Mouse (Mus musculus) gastrocnemius, adult 8-10 months (tissue): ENCODE results near the gene Kcnj14. TPM values are rescaled to one million over a fixed set of nuclear protein-coding genes. Genes with fewer than 3 reads are reported as not detected.

Experiments used
- DNase-seq, 2 experiments: peaks; one replicate each; pipeline ENCODE4 v3.0.0; 2022; ENCODE audit warnings: low spot score in 2 of 2
- total RNA-seq, 4 experiments: library from RNA; stranded (reverse); gene quantifications; 2 replicates each; pipeline ENCODE4 v1.2.4; 2022

The Kcnj14 gene
- total RNA-seq, 4 experiments from 2014 or later = 0.11 to 0.29 TPM; not detected in 2

DNA sequence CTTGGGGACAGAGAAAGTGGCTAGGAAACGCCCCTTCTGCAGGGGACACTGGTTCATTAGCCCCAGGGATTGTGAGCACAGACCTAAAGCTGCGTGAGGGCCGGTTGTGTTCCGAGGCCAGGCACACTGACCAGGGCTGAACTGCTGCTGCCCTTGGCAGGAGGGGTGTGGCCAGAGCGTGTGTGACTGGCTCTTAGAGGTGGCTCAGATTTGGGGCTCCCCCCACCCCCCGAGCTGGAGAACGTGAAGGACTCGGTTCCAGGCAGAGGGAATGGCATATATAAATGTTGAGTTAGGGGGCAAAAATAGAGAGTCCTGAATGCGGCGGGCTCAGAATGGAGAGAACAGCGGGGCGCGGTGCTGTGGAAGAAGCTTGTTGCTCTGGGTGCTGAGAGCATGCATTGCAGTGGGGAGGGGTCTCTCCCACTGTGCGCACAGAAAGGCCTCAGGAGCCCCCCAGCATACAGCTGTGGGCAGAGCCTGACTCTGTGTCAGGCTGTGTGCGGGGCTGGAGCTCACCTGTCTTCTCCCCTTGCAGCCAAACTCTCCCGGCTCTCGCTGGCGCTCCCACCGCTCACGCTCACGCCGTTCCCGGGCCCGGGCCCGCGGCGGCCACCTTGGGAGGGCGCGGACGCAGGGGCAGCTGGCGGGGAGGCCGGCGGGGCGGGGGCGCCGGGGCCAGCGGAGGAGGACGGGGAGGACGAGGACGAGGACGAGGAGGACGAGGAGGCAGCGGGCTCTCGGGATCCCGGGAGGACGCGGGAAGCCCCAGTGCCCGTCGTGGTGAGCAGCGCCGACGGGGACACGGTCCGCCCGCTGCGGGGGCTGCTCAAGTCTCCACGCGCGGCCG is 26.7 kb downstream of the Kcnj14 start:
- DNase-seq = no peak

- DNase-seq = no peak
Measured at GRCm38 (mm10) chr7:45796950-45797349, 27.6 kb downstream of the Kcnj14 start.

DNA sequence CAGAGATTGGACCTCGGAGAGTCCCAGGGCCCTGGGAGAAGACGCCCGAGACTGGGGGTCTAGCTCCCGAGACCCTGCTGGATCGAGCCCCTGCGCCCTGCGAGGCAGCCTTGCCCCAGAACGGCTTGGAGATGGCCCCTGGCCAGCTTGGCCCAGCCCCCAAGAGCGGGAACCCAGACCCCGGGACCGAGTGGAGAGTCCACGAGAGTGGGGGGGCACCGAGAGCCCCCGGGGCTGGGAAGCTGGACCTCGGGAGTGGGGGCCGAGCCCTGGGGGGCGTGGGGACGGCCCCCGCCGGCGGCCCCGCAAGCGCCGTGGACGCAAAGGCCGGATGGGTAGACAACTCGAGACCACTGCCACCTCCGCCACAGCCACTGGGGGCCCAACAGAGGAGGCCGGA is 29.6 kb downstream of the Kcnj14 start:
- no peak for DNase-seq

DNA sequence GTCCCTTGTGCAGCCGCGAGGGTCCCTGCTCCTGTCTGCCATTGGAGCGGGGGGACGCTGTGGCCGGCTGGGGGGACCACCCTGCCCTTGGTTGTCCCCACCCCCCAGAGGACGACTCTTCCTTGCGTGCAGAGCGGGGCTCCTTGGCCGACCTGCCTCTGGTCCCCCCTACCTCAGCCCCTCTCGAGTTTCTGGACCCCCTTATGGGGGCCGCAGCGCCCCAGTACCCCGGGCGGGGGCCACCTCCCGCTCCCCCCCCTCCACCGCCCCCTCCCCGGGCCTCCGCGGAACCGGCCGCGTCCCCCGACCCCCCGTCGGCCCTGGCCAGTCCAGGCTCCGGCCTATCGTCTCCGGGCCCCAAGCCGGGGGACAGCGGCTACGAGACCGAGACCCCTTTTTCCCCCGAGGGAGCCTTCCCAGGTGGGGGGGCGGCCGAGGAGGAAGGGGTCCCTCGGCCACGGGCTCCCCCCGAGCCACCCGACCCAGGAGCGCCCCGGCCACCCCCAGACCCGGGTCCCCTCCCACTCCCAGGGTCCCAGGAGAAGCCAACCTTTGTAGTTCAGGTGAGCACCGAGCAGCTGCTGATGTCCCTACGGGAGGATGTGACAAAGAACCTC is 30.5 kb downstream of the Kcnj14 start:
- no peak for DNase-seq

GRCm38 (mm10) chr7:45793240-45793639 is 31.3 kb downstream of the Kcnj14 start:
- DNase-seq = no peak

- DNase-seq = no peak
Measured at GRCm38 (mm10) chr7:45791756-45792490, 32.7 kb downstream of the Kcnj14 start.

GRCm38 (mm10) chr7:45790721-45791120 is 33.9 kb downstream of the Kcnj14 start:
- no peak for DNase-seq

DNA sequence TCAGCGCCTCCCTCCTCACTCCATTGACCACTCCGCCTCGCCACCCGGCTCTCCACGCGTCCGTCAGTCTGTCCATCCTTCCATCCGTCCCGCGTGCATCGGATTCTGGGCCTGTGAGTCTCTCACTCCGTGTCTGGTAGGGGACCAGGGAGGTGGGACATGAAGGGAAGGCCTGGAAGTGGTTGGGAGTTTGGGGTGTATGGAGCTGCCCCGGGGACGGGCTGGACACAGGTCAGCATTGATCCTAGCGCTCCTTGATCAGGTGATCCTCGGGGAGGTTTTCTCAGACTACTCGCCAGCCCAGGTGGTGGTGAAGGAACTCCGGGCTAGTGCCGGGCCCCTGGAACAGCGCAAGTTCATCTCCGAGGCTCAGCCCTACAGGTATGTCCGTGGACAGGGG is 36.9 kb downstream of the Kcnj14 start:
- DNase-seq = no peak

- DNase-seq = no peak
Measured at GRCm38 (mm10) chr7:45786661-45787413, 37.7 kb downstream of the Kcnj14 start.

DNA sequence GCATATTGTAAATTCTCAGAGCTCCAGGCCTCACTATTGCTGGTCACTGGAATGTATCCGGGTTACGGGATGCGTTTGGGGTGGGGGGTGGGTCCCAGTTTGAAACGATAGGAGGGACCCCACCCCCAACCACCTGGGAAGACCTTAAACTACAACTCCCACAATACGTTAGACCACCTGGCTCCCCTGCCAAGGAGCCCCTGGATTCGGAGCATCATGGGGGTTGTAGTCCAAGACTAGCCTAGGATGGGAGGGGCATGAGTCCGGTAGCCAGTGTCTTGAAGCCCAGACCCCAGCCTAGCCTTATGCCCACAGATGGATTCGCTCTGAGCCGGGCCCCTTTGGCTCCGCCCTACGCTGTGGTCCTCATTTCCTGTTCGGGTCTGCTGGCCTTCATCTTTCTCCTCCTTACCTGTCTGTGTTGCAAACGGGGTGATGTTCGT is 38.4 kb downstream of the Kcnj14 start:
- DNase-seq = no peak

- no peak for DNase-seq
Measured at GRCm38 (mm10) chr7:45785388-45786135, 39.0 kb downstream of the Kcnj14 start.

DNA sequence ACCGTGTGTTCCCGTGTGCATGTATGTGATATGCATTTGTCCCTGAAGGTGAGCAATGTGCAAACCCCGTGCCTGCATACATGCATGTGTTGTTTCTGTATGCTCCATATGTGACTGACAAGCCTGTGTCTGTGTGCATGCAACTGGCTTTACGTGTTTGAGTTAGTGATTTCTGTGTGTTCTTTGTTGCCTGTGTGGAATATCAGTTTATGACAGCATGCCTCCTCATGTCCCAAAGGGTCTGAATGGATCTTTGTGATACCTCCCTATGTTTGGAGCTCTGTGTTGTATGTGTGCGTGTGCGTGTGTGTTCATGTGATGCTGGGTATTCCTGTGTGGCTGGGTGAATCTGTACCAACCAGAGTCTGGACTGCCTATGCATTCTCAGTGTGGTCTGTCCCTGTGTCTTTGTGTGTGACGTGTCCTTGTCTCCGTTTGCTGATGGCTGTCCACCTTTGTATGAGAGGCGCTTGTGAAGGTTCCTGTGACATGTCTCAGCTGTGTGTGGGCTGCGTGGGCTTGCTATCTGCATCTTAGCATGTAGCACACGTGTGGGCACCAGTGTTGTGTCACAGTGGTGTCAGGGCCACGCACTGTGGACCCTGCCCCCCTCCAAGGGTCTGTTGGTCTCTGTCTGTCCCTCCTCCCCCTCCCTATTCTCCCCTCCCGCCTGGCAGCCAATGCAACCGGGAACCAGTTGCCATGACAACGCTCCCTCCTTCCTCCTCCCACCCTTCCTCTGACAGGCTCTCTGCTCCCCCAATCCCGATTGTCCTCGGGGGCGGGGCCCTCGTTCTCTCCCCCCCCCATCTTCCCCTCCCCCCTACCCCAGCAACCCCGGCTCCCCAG is 39.8 kb downstream of the Kcnj14 start, which contains the start of gene Sult2b1:
Gene Sult2b1 (minus strand): TSS at position 146 of the 849 bp plus-strand sequence.
- DNase-seq = no peak

DNA sequence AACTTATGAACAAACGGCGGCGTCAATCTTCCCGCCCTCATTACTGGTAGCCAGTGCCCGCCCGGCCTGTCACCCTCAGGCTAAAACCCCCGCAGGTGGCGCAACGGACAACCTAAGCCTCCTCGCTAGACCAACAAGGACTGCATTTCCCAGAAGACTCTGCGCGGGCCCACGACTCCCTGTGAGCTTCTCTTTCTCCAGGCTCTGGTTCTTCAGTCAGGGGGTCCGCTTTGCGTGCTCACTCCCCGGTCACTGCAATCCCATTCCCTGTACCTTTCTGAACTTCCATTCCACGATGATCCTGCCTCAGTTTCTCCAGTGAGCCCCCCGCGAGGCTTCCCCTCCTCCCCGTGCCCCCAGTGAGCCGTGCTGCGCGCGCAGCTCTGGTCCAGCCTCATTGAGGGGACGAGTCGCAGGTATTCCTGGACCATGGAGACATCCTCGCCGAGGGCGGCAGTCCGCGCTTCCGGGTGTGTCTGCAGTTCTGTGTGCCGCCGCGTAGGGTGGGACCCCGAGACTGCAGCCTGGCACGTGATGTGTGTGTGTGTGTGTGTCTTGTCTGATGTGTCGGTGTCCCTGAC is 41.0 kb downstream of the Kcnj14 start, which contains the start of gene Lmtk3:
Gene Lmtk3 (plus strand): TSS at position 228 of the 581 bp plus-strand sequence.
- peak in 1 of 2 experiments; percentile 24 for DNase-seq

GRCm38 (mm10) chr7:45782271-45782670 is 42.3 kb downstream of the Kcnj14 start:
- DNase-seq = no peak

- DNase-seq = no peak
Measured at GRCm38 (mm10) chr7:45779081-45779641, 45.4 kb downstream of the Kcnj14 start.

DNA sequence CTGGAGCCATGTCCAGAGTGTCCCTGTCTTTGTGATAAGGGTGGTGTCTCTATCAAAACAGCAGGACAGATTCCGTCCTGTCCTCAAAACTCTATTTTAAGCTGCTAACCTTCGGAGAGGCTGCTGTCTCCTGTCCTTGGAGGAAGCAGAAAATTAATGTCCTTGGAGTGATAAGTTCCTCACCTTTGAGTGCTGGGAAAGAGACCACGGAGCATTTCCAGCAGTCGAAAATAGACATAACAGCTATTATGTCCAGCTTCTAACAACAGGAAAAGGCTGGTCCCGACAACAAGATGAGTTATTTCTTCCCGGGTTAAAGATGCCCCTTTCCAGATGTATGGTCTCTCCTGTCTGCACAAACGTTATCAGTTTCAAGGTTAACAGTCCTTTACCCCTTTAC is 49.3 kb downstream of the Kcnj14 start:
- no peak for DNase-seq

DNA sequence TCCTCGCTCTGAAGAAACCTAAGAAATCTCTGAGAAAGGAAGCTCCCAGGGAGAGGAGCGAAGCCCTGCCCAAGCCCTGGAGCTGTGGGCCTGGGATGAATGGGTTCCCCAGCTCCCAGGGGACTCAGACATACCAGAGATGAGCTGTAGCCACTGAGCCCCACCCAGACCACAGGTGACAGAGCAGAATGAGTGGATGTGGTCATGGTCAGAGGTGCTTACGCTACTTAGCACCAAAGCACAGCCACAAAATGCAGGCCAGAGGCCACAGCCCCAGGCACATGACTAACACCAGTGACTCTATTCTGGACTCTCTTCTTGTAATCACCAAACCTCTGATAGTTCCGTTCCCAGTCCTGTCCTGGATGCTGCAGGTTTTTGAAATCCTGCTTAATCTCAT is 53.5 kb downstream of the Kcnj14 start:
- no peak for DNase-seq

DNA sequence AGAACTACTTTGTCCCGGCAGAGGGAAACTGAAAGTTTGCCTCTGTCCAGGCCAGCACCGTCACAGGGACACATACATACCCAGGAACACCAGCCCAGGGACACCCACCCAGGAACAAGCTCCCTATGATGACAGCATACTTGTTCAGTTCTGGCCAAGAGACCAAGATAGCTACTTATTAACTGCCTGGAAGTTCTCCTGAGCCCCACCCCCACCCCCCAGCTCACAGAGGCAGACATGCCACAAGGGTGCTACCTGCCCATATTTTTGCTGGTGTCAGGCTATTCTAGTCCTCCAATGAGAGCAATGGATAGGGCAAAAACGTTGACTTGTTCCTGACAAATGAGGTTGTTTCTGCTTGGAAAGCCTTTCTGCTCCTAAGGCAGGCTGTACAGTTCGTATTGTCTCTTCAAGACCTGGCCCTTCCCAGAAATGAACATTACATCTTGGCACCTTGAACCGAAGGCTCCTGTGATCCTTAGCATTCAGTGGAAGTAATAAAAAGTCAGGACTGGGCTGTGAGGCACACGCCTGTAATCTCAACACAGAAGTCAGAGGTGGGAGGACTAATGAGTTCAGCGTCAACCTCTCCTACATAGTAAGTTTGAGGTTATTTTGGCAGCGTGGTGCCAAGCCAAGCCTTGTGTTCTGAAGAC is 54.0 kb downstream of the Kcnj14 start:
- no peak for DNase-seq
